Mouse (Mus musculus): Measurements from ENCODE around the gene Uhrf2.

Gene Uhrf2

DNA sequence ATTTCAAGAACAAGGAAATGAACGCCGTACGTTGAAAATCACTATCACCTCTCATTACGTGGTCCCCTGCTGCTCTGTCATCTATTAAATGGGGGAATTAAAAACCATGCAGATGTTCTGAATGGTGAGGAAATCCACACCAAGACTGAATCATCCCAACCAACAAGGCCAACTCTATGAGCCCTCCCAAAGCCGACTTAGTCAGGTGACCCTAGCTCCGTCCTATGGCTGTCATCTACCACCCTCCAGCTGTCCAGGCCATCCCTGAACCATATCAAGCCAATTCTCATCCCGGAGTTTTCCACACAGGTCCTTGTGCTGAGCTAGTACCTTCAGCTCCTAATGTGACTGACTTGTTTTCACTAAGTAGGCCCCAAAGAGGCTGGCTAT lies 95.4 kb downstream of the Uhrf2 start:
- no peak for DNase-seq

DNA sequence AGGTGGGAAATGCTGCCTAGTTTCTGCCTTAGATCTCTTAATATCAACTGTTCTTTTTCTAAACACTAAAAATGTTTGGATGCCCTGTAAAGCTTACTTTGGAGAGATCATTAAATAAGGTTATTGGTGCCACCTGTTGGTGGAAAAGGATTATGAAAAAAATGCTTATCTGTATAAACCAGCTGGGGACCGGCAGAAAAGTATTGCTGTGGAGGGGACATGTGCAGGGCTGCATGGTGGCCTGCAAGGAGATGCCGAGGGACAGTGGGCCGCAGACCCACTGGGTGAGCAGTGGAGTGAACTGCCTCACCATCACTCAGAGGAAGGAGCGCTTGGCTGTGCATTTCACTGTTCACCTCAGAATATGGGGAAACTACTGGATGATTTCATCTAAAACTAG lies 97.9 kb downstream of the Uhrf2 start:
- no peak for DNase-seq

DNA sequence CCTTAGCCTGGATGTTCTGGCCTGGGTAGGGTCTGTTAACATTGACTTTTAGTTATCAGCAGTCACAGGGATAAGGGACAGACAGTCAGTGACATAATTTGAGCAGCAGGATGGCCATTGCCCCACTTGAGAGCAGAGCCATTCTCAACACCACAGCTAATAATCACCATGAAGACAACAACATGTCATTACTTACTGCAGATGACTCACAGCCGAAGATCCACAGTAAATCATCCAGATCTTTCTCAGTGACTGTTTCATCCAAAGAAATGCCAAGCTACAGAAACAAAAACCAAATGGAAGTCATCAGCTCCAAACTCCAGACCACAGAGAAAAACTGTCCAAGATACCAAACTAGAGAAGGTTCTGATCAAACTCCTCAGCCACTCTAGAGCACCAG lies 106.0 kb downstream of the Uhrf2 start:
- DNase-seq, result no peak
